Mouse (Mus musculus) T-cell, adult 66 days (primary cell): ENCODE measurements around the gene Nagk. TPM values are rescaled to one million over a fixed set of nuclear protein-coding genes. Genes with fewer than 3 reads are reported as not detected.

Experiments used
- total RNA-seq, 2 experiments: library from RNA; stranded (reverse); gene quantifications; 3 replicates in 1 of 2; 4 replicates in 1 of 2; pipeline ENCODE4 v1.2.4; 2023

Gene Nagk
- total RNA-seq: 10 to 100 TPM in 1 of 2 experiments, 1 to 10 TPM in 1; 8.4 to 11.4 TPM

DNA sequence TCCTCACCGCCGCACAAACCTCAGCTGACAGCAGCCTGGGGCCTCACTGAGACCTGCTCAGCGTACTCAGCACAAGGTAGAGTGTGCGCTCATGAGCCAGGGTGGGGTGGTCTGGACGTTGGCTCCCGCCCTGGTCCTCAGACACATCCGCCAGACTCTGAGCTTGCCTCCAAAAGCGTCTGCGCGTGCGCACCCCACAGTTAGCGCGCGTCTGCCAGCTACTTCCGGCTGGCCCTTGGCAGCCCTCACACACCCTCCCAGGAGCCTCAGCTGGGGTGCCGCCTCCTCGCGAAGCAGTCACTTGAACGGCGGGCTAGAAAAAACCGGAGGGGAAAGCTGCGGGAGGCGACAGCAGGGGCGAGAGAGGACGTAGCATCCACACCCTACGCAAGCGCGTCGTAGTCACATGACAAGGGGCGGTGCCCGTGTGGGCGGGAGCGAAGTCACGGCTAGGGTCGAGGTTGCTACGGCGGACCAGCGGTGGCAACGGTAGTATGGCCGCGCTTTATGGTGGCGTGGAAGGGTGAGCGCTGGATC lies at the start of gene Nagk:
Gene Nagk (plus strand): TSS at position 223 of the 537 bp plus-strand sequence.

DNA sequence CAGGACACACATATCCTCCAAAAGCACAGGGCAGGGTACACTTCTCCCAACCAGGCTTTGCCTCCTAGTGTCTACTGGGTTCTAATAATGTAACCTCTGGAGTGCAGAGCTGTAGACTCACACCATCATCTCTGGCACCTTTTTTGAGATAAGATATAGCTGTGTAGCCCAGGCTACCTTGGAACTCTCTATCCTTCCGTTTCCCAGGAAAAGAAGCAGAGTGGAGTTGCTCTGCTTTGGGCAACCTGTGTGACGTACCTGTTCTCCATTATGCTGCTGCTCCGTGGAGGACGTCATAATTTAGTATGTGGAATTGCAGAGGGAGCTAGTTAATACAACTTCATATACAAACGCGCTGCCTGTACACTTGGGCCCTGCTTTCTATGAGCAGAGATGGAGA lies 32.4 kb upstream of the Nagk start, which contains the start of gene Ankrd53:
Gene Ankrd53 (plus strand): TSS at position 301 of the 400 bp plus-strand sequence.

DNA sequence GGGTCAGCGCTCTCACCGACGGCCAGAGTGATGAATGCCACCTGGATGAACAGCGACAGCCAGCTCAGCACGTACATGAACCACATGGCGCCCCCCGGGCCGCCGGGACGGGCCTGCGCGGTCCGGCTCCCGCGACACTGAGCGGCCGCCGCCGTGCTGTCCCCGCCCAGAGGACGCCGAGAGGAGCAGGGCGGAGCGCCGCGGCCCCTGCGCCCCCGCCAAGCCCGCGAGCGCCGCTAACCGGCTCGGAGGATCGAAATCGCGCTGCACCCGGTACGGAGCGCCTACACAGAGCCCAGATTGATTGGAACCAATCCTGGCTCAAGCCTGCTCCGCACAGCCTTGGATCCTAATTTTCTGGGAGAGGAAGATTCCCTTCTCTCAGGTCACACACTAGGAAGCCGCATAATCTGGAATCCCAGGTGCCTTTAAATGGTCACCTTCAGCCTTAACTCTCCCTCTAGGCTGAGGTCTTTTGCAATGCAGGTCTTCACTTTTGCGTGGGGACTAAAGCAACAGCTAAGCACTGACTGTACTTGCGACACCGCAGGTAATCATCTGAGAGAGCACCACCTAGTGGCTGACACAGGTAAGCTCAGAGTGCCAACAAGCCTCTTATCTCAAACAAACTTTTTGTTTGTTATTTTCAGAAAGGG lies 19.0 kb upstream of the Nagk start, which contains the start of gene Tex261:
Gene Tex261 (minus strand): TSS at position 176 of the 656 bp plus-strand sequence.

DNA sequence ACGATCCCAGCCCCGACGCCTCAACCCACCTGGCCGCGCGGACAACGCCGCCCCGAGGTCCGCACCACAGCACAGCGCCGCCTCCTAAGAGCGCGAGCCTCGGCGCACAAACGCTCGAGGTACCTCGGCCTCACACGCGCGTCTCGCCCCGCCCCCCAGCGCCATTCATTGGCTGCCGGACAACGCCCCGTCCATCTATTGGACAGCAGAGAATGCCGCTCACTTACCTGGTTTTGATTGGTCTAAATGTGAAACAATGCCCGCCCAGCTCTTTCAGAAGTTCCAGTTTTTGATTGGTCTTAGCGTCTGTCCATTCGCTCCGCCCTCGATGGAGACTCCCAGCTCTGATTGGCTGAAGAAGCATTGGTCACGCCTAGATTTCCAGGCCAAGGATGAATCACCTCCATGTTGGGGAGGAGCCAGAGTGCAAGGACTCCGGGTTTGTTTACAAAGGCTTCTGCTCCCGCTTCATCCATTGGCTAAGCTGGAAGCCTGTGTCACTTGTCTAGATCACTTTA lies 36.9 kb downstream of the Nagk start, which contains the start of gene Paip2b:
Gene Paip2b (minus strand): TSS at position 136 of the 518 bp plus-strand sequence.

Other genes with a start within 250 kb of the Nagk start
- 10 to 100 TPM; 21.1 to 21.8 TPM for gene Stambp, start 222.3 kb upstream of the Nagk start, total RNA-seq
- not detected for gene Clec4f, start 138.8 kb upstream of the Nagk start, total RNA-seq
- gene Cd207, start 117.1 kb upstream of the Nagk start, total RNA-seq: not detected
- not detected for gene Vax2, start 83.7 kb upstream of the Nagk start, total RNA-seq
- gene Atp6v1b1, start 52.0 kb upstream of the Nagk start, total RNA-seq: not detected
- not detected for gene Ankrd53, start 32.3 kb upstream of the Nagk start, total RNA-seq
- gene Tex261, start 19.2 kb upstream of the Nagk start, total RNA-seq: 10 to 100 TPM; 72.8 to 73.6 TPM
- 10 to 100 TPM; 63.0 to 66.8 TPM for gene Paip2b, start 36.8 kb downstream of the Nagk start, total RNA-seq
- 100 to 1,000 TPM; 141 to 173 TPM for gene Zfp638, start 72.1 kb downstream of the Nagk start, total RNA-seq
- under 1 TPM; 0.09 to 0.38 TPM for gene Dysf, start 213.6 kb downstream of the Nagk start, total RNA-seq